Mouse (Mus musculus) E14TG2a.4 (cell line): Measurements from ENCODE around the gene Lonp2.
A peak's percentile ranks its signal among the peaks of the same experiment; 100 is the strongest.

ENCODE experiments used
- H3K27me3 ChIP-seq: 2 replicates; pipeline ENCODE4 v1.6.1; 2014; ENCODE audit warnings: low read length, control low read depth; ENCODE audit not compliant: insufficient read depth
- H3K36me3 ChIP-seq: 2 replicates; pipeline ENCODE4 v1.6.1; 2014; ENCODE audit warnings: low read length, control low read depth; ENCODE audit not compliant: insufficient read depth
- H3K4me1 ChIP-seq: replicated peaks from 2 replicates; pipeline ENCODE4 v1.6.1; 2014; ENCODE audit warnings: low read depth, low read length, control low read depth
- H3K4me3 ChIP-seq: replicated peaks from 2 replicates; pipeline ENCODE4 v1.5.1; 2014; ENCODE audit warnings: mild to moderate bottlenecking, low read length
- H3K9me3 ChIP-seq: 2 replicates; pipeline ENCODE4 v1.6.1; 2014; ENCODE audit warnings: low read length, control low read depth
- CTCF ChIP-seq: conservative IDR thresholded peaks from 2 replicates; pipeline ENCODE4 v1.5.1; 2014; ENCODE audit warnings: low read length
- NANOG ChIP-seq: IDR thresholded peaks from 2 replicates; pipeline ENCODE4 v1.6.1; 2014; ENCODE audit warnings: borderline replicate concordance, low read length, mixed read lengths
- POU5F1 ChIP-seq: IDR thresholded peaks from 2 replicates; pipeline ENCODE4 v1.6.1; 2014; ENCODE audit warnings: low read length, borderline replicate concordance

The Lonp2 gene

GRCm38 (mm10) chr8:86623911-86624731, at the start of gene Lonp2:
Lonp2 (plus strand) TSS chr8:86624043.
- H3K4me1 ChIP-seq = peaks cover 12% of the 10 kb centered on the region
- H3K9me3 ChIP-seq = 0 out of 2 replicates have a peak, but pooled peaks cover 3% of the 10 kb centered on the region
- TF ChIP-seq NANOG = no peak
- TF ChIP-seq POU5F1 = no peak
- no peak for TF ChIP-seq CTCF
- H3K4me3 ChIP-seq = peak within 1 kb of the TSS; percentile 91
- H3K36me3 ChIP-seq = no peaks in the 10 kb centered on the region
- no peaks in the 10 kb centered on the region for H3K27me3 ChIP-seq

GRCm38 (mm10) chr8:86577547-86577946, 46.3 kb upstream of the Lonp2 start:
- Histone ChIP-seq H3K27me3 (0 out of 2 replicates have a peak, but pooled peaks cover 3% of the 10 kb centered on the region), H3K9me3 (no peaks in the 10 kb centered on the region), H3K4me3 (no peak overlapping the region), H3K4me1 (no peaks in the 10 kb centered on the region), H3K36me3 (no peaks in the 10 kb centered on the region)
- no peak for TF ChIP-seq CTCF
- no peak for TF ChIP-seq NANOG
- no peak for TF ChIP-seq POU5F1

GRCm38 (mm10) chr8:86578076-86578475, 45.8 kb upstream of the Lonp2 start:
- TF ChIP-seq CTCF = no peak
- no peak for TF ChIP-seq NANOG
- no peak for TF ChIP-seq POU5F1
- Histone ChIP-seq H3K4me3 (no peak overlapping the region), H3K4me1 (no peaks in the 10 kb centered on the region), H3K9me3 (no peaks in the 10 kb centered on the region), H3K36me3 (no peaks in the 10 kb centered on the region), H3K27me3 (0 out of 2 replicates have a peak, but pooled peaks cover 3% of the 10 kb centered on the region)

GRCm38 (mm10) chr8:86578693-86579092, 45.1 kb upstream of the Lonp2 start:
- H3K27me3 ChIP-seq = 0 out of 2 replicates have a peak, but pooled peaks cover 3% of the 10 kb centered on the region
- no peaks in the 10 kb centered on the region for H3K36me3 ChIP-seq
- no peak overlapping the region for H3K4me3 ChIP-seq
- H3K4me1 ChIP-seq = no peaks in the 10 kb centered on the region
- TF ChIP-seq NANOG (no peak), CTCF (no peak), POU5F1 (no peak)
- H3K9me3 ChIP-seq = no peaks in the 10 kb centered on the region

- Histone ChIP-seq H3K9me3 (no peaks in the 10 kb centered on the region), H3K27me3 (peaks cover 3% of the 10 kb centered on the region; the same call in 1 of the 2 replicates), H3K36me3 (no peaks in the 10 kb centered on the region), H3K4me3 (no peak within 1 kb of the TSS), H3K4me1 (peaks cover 6% of the 10 kb centered on the region; the same call in 1 of the 2 replicates)
- TF ChIP-seq POU5F1 (no peak), NANOG (no peak), CTCF (no peak)
Measured at GRCm38 (mm10) chr8:86580458-86580857, 43.4 kb upstream of the Lonp2 start, which contains the start of gene Abcc12. Abcc12 (minus strand) TSS chr8:86580686.

GRCm38 (mm10) chr8:86581921-86582331, 41.9 kb upstream of the Lonp2 start:
- Histone ChIP-seq H3K9me3 (no peaks in the 10 kb centered on the region), H3K27me3 (peaks cover 3% of the 10 kb centered on the region; the same call in 1 of the 2 replicates), H3K4me1 (peaks cover 8% of the 10 kb centered on the region; the same call in 1 of the 2 replicates), H3K4me3 (no peak overlapping the region), H3K36me3 (no peaks in the 10 kb centered on the region)
- TF ChIP-seq POU5F1 (no peak), NANOG (no peak), CTCF (0 out of 2 replicates have a peak, but pooled peaks have one; percentile 3)

GRCm38 (mm10) chr8:86585118-86585517, 38.7 kb upstream of the Lonp2 start:
- Histone ChIP-seq H3K27me3 (peaks cover 3% of the 10 kb centered on the region; the same call in 1 of the 2 replicates), H3K36me3 (no peaks in the 10 kb centered on the region), H3K4me1 (peaks cover 8% of the 10 kb centered on the region; the same call in 1 of the 2 replicates), H3K9me3 (no peaks in the 10 kb centered on the region), H3K4me3 (peak overlapping the region; percentile 68)
- peak; percentile 43 for TF ChIP-seq CTCF
- TF ChIP-seq NANOG = no peak

- Histone ChIP-seq H3K9me3 (no peaks in the 10 kb centered on the region), H3K4me3 (peak overlapping the region; percentile 68), H3K4me1 (peaks cover 8% of the 10 kb centered on the region; the same call in 1 of the 2 replicates), H3K36me3 (no peaks in the 10 kb centered on the region), H3K27me3 (peaks cover 2% of the 10 kb centered on the region; the same call in 1 of the 2 replicates)
- TF ChIP-seq POU5F1 (no peak), CTCF (peak; percentile 96)
Measured at GRCm38 (mm10) chr8:86585532-86585931, 38.3 kb upstream of the Lonp2 start.
